Mouse (Mus musculus) megakaryocyte progenitor cell, adult 5-6 weeks (primary cell): ENCODE data around the gene Fut11. TPM values are rescaled to one million over a fixed set of nuclear protein-coding genes. Genes with fewer than 3 reads are reported as not detected.

Experiments used
- ATAC-seq: replicated peaks from 2 replicates; pipeline ENCODE4 v1.8.0; 2016; ENCODE audit warnings: mild to moderate bottlenecking, moderate TSS enrichment, inconsistent platforms; ENCODE audit not compliant: poor library complexity
- total RNA-seq, 2 experiments: library from RNA; stranded (forward) in 1 of 2; stranded (reverse) in 1 of 2; fragments of 157-497, 149-512 nt in 1 of 2; fragments of 200-1000 nt in 1 of 2; gene quantifications; 2 replicates each; pipeline versions ENCODE4 v1.2.3 to v1.2.4; 2015 to 2017

Gene Fut11
- 14.3 and 15.3 TPM in 2 replicates for total RNA-seq (2015)
- total RNA-seq (2017) = 5.3 and 5.7 TPM in 2 replicates

DNA sequence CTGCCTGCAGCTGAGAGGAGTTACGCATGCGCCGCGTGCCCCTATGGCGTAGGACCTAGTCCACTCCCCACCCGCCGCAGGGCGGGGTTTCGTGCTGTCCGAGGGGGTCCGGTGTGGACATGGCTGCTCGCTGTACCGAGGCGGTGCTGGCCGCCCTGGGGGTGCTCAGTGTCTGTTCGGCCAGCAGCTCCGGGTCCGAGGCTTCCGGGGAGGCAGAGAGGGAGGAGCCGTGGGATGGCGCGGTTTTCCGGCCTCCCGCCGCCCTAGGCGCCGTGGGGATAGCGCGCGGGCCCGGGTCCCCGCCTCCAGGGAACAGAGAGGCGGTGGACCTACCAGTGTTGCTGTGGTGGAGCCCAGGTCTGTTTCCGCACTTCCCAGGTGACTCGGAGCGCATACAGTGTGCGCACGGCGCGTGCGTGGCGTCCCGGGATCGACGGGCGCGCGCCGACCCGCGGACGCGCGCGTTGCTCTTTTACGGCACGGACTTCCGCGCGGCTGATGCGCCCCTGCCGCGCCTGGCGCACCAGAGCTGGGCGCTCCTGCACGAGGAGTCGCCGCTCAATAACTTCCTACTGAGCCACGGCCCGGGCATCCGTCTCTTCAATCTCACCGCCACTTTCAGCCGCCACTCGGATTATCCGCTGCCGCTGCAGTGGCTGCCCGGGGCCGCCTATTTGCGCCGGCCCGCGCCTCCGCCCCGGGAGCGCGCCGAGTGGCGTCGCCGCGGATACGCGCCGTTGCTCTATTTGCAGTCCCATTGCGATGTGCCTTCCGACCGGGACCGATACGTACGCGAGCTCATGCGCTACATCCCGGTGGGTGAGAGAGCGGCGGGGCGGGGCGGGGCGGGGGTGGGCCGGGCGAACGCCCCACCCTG, at the start of gene Fut11:
Gene Fut11, plus strand, starts transcription at position 85 of the 877 bp plus-strand sequence.
- peak; percentile 63 for ATAC-seq

DNA sequence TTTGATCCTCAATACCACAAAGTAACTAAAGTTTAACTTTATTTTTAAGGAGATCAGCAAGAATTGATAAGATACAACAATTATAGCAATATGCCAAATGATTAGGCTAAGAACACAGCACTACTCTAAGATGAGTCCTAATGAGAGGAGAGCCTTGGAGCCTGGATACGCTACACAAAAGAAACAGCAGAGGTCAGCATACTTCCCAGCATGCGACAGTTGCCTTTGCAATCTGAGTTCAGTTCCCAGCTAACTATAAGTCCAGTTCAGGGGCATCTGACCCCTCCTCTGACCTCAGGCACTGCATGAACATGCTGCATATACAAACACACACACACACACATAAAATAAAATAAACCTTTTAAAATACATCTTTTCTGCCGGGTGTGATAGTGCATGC, 49.2 kb upstream of the Fut11 start:
- no peak for ATAC-seq

DNA sequence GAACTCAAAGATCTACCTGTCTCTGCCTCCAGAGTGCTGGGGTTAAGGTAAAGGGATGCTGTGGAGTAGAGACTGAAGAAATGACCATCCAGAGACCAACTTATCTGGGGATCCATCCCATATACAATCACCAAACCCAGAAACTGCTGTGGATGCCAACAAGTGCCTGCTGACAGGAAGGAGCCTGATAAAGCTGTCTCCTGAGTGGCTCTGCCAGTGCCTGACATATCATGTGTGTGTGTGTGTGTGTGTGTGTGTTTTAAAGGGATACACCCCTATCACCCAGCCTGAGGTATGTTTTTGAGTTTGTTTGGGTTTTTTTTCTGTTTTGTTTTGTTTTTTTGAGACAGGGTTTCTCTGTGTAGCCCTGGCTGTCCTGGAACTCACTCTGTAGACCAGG, 48.4 kb upstream of the Fut11 start:
- ATAC-seq = peak; percentile 93

DNA sequence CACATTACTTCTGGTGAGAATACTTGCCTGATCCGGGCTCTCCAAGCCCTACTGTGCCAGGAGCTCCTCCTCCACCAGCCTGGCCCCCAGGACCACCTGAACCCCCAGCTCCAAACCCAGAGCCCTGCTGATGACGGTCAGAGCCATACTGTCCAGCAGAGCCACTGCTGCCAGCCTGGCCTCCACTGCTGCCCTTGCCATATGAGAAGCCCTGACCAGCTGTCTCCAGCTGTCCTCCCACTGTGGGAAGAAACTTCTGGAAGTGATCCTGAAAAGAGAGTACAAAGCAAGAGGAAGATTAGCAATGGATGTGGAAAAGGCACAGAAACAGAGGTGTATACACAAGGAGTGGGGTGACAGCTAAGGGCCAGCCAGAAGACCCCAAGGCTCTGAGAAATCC, 43.8 kb upstream of the Fut11 start:
- ATAC-seq = no peak

DNA sequence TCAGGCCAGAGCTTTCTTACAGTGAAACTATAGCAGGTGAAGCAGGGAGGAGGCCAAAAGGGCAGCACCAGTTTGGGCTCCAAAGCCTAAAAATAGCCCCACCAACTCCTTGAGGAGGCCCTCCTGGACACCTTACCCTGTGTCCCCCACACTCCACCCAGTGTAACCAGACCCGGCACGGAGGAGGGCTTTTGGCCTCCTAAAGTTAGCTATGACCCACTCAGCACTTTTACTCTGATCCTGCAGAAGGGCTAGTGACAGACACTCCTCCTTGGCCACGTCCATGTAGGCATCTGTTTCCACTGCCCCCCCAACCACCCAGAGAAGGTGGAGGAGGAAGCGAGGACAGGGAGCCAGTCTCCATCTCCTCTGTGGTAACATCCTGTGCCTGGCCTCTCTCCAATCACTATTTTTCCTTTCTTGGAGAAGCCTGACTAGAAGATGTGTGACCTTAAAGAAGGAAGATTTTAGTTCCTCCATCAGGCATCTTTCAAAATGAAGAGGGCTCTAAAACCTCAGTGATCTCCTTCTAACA, 43.0 kb upstream of the Fut11 start:
- ATAC-seq = 0 out of 2 replicates have a peak, but pooled peaks have one; percentile 29

DNA sequence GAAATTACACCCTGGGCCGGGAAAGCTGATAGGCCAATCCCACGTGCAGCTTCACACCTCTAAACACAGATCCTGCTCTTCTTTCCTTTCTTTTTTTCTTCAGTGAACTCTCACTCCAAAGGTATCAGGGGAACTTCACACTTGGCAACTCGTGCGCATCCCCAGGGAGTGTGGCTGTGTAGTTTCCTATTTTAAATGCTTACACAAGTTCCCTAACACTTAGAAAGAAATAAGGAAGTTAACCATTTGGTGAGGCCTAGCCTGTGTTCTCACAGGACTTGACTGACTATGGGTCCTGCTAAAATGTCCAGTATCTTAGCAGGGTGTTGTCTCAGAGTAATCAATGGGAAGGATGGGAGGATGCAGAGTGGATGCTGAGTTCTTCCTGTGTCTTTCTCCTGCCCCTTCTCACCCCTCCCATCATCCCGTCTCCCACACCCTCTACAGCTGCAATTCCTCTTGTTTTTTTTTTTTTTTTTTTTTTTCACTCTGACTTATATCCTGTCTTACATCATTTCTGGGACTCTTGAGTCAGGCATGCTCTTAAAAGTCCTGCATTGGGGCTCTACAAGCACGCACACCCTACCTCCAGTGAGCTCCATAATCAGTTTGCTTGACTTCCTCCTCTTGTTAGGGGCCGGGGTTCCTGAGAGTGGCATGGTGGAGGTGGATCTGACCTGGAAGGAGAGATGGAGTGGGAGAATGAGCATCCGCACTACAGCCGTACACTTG, 39.9 kb upstream of the Fut11 start:
- ATAC-seq = peak; percentile 73

DNA sequence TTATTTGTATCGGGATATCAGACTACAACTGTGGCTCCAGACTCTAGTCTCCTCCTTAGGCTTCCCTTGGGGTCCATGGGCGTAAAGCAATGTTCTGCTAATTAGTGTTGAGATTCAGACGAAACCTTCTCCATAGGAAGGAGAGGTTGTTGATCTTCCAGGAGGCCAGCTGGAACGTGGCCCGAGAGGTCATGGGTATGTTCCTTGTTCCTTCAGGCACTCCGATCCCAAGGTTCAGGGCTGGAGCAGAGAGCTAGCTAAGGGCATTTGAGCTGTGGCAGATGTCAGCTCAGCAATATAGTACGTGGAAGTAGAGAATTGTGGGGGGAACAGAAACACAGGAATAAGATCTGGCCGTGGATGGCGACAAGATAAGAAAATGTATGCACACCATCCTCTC, 39.0 kb upstream of the Fut11 start:
- ATAC-seq = no peak

DNA sequence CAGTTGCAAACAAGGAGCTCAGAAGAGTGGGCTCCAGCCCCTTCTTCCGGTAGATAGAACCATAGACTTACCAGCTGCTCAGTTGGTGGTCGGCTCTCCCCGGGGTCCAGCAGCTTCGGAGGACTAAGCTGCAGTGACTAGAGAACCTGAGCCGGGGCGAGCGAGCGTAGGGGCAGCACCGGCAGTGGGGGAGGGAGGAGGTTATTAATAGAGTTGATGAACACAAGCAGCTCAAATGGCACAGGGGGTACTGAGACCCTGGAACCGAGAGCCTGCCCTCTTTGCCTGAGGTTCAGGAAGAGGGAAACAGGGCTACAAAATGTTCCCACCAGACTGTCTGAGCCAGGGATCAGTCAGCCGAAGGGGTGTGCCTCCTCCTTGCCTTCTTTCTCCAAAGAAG, 38.4 kb upstream of the Fut11 start, which contains the start of gene Myoz1:
Gene Myoz1, minus strand, starts transcription at position 180 of the 400 bp plus-strand sequence.
- no peak for ATAC-seq

DNA sequence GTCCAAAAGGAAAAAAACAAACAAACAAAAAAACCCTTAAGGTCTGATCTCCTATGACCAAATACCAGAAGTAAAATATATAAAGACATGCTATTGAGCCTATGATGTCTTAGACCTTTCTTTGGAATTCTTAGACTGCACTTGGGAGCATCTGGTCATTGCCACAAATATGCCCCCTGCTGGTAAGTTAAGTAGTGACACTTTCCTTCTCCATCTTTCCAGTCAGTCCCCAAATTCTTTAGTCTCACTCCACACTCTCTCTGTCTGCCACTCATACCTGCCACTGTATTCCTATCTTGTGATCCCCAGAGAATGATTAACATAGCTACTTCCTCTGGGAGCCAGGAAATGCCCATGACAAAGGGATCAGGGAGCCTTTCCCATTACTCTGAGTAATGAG, 36.4 kb upstream of the Fut11 start:
- ATAC-seq = peak; percentile 41; the same call in 1 of the 2 replicates

DNA sequence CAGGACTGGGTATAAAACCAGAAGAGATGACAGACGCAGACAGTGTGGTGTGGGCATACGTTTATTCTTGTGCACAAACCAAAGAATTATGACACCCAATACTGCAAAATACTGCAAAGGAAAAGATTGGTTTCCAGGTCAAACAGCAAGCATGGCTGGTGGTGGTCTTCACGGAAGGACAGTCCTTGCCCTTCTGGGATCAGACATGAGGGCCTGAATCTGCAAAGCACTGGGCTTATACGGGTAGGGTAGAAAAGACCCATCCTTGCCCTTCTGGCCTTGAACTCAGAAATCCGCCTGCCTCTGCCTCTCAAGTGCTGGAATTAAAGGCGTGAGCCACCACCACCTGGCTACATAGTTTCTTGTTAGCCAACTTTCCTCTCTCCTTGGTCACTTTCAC, 35.9 kb upstream of the Fut11 start:
- no peak for ATAC-seq

DNA sequence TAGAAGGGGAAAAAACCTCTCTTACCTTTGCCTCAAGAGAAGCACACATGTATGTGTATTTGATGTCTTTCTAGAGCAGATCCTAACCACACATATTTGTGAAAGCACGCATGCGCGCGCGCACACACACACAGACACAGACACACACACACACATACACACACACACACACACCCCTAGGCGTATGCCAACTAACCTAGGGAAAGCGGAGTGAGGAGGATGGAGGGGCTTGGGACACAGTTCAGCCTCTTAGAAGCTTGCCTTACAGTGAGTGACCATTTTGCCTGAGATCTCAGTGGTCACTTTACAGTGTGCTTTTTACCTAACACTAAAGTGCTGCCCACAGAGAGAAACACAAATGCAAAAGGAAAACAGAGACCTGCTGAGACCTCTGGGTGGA, 35.1 kb upstream of the Fut11 start:
- no peak for ATAC-seq

DNA sequence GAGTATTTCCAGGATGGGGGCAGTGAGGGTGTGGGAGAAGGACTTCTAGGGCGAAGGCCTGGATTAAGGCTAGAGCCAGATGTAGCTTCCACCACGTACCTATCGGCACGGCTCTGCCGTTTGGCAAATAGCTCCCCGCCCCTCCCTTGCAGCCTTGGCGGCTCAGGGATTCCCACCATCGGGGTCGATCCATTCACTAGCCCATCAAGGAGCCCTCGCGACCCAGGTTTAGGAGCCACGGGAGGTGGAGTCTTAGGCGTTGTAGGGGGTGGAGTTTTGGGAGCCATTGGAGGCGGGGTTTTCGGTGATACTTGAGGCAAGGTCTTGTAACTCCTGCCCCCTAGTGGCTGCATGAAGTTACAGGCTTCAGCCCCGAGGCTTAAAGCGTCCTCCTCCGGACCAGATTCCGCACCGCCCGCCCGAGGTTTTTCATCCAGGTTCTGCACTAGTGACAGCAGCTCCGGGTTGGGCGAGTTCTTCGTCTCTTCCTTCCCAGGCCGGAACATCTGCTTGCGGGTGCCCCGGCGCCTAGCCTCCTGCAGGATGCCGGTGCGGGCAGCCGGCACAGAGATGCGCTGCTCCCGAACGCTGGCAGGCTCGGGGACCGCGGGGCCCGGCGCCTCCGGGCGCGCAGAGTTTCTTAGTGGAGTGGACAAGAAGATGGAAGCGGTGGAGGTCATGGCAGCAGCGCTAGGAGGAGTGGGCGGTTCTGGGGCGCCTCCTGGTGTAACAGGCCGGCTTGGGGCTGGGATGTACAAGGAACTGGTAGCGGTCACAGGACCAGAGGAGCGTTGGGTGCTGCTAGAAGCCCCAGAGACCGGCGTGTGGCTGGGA, 33.7 kb upstream of the Fut11 start:
- ATAC-seq = peak; percentile 98

DNA sequence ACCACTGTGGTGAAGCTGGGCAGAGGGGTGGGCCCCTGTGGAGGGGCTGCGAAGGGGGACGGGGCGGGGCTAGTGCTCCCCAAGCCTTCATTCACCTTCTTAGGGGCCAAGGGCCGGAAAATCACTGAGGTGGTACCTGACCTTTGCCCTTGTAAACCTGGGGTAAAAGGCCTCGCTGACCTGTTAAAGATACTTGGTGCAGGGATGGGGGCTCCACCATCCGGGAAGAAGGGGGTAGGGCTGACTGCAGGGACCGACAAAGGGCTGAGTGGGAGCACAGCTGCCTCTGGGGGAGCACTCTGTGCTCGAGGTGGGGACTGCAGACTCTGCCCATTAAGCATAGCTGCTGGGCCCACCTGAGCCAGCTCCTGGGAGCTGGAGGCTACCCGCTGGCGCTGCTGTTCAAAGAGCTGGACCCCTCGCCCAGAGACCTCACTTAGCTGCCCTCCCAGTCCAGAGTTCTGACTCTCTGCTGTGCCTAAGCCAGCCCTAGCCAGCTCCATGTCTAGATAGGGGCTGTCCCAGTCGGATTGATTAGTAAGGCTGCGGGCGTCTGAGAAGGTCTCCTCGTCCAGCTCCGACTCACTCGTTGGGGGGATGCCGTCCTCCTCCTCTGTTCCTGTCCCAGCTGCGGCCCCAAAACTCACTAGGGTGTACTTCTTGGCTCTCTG, 33.0 kb upstream of the Fut11 start:
- no peak for ATAC-seq

DNA sequence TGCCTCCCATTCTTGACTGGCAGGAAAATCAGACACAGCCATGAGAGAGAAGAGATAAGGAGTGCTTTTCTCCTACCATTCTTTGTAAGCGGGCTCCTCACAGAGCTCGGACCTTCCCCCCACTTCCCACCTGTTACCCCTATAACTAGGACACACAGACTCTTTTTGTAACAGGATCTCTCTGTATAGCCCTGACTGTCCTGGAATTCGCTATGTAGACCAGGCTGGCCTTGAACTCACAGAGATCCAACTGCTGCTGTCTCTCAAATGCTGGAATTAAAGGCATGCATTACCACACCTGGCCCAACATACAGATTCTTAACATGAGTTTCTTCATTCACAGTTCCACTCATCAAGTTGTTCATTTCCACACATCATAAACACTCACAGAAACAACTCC, 32.0 kb upstream of the Fut11 start:
- no peak for ATAC-seq

DNA sequence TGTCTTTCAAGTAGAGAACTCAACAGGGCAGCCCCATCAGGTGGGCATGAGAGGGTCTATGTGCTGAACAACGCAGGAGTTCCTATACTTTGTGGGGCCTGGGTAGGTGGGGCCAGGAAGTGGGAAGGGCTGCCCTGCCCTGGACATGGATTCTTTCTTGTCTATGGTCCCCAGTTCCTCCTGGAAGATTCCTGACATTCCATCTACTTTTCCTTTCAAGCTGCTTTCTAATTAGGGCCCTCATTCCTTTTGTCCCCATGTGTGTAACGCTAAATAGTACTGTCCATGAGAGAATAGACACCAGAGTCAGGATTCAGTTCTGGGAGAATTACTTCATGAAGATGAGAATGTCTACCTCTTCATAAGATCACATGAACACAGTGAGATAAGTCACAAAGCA, 31.2 kb upstream of the Fut11 start:
- ATAC-seq = no peak

DNA sequence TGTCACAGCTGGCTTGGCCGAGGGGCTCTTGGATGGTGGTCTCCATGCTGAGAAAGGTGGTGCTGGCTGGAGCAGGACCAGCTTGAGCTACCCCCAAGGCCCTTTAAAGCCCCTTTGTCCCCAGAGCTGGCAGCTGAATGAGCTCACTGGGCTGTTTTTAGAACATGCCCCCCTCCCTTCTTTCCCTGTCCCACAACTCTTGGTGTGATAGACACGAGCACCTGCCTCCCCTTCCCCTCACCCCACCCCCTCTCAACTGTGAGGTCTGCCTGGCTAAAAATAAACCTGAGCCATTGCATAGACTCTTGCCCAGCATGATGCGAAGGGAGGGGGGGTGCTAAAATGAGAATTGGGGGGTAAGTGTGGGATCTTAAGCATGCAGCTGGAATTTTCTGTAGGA, 30.3 kb upstream of the Fut11 start:
- no peak for ATAC-seq

DNA sequence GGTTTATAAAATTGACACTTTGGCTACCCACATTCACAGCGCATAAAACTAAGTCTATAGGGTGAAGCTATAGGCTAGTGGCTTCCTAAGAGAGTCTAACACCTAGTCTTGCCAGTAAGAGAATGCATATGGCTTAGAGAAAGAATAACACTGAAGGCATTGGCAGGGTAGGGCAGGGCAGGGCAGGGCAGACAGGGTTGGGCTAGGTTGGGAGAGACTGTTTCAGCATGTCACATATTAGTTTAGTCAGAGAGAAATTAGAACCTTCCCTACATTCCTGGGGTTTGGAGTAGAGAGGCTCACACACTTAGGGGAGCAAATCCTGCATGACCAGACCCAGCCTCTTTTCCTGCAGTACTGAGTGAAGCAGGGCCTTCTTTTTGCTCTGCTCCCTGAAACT, 27.3 kb upstream of the Fut11 start:
- no peak for ATAC-seq

DNA sequence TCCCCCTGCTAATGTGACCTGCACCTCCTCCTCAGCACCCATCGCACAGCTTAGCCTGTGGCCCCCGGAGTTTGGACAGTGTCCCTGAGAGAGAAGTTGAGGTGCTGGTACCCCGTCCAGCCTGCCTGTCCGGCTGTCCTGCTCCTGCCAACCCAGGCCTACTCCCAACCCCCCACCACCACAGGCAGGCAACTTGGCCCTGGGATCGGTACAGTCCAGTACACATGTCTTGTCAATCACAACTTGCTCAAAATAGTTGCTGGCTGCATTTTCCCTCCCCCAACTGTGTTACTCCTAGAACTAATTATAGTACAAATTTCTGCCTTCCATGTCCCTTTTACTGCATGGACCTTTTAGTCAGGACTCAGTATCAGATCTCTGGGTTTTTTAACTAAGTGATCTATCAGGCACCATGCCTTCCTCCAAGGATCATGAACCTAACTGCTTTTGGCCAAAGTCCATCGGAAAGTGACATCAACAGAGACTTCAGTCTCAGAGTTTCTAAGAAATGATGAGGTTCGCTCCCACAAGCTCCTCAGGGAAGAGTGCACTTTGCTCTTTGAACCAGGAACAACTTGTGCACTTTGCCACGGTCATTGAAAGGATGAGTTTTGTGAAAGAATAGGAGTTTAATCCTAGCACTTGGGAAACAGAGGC, 26.5 kb upstream of the Fut11 start, which contains the start of gene Synpo2l:
Gene Synpo2l, minus strand, starts transcription at position 201 of the 657 bp plus-strand sequence.
- ATAC-seq = no peak

DNA sequence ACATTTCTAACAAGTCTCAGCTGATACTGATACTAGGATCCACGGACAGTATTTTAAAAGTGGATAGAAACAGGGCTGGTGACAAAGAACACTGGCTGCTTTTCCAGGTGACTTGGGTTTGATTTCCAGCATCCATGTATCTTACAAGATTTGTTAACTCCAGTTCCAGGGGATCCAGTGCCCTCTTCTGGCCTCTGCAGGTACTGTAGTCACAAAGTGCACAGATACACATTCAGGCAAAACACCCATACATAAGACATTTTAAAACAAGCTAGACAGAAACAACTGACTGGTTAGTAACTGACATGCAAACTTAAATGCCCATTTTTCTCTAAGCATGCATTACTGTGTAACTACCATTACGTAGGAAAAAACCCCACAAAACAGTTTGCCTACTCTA, 21.8 kb upstream of the Fut11 start:
- peak; percentile 27; the same call in 1 of the 2 replicates for ATAC-seq

DNA sequence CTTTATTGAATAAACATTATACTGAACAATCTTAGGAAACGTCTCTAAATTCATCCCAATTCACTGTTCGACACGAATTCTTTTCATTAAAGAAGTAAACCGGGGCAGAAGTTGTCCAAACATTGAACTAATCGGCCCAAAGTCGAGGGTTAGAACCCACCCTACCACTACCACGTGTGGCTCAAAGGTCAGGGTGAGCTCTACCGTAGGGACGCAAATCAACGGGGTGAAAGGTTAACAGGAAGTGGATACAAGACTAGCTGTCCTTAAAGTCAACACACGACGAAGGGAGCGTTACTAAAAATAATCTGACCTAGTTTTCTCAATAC, 21.1 kb upstream of the Fut11 start:
- peak; percentile 52 for ATAC-seq
